Mouse (Mus musculus) left cerebral cortex, adult 2 months (tissue): ENCODE results near the gene Mfng. TPM values are rescaled to one million over a fixed set of nuclear protein-coding genes. Genes with fewer than 3 reads are reported as not detected.

Experiments
- DNase-seq, 2 experiments: peaks; one replicate each; pipeline ENCODE4 v3.0.0; 2021 to 2022; ENCODE audit warnings: low spot score in 2 of 2, mixed read lengths in 1 of 2; ENCODE audit errors: extremely low spot score in 1 of 2
- H3K27ac ChIP-seq: fragments of 200-600 bp; 2 replicates; pipeline ENCODE4 v1.8.1; 2022
- H3K4me3 ChIP-seq: fragments of 200-600 bp; 2 replicates; pipeline ENCODE4 v1.8.1; 2022
- CTCF ChIP-seq: fragments of 200-600 bp; IDR thresholded peaks from 2 replicates; pipeline ENCODE4 v1.8.1; 2022; ENCODE audit warnings: antibody characterized with exemption, mild to moderate bottlenecking, moderate library complexity
- intact Hi-C: fragments of 180-260 bp; cut with DNase I; formaldehyde crosslinking; loops from one replicate; pipeline ENCODE4 v1.15.1; 2025
- total RNA-seq, 2 experiments: library from RNA; stranded (reverse); gene quantifications; 2 replicates each; pipeline ENCODE4 v1.2.3; 2021

The Mfng gene
- total RNA-seq, 2 experiments from 2014 or later, result 5.0 to 6.2 TPM

GRCm38 (mm10) chr15:78706630-78707029, 66.6 kb downstream of the Mfng start:
- TF ChIP-seq CTCF, result no peak
- DNase-seq, result no peak
- intact Hi-C loops, result no loop called here
- no peak overlapping the region for H3K4me3 ChIP-seq
- no peak overlapping the region for H3K27ac ChIP-seq

Other genes with a start within 250 kb of the Mfng start
- 1 to 10 TPM; 1.3 to 1.6 TPM for gene C1qtnf6, start 242.1 kb downstream of the Mfng start, total RNA-seq
- gene Sstr3, start 228.8 kb downstream of the Mfng start, total RNA-seq, result 10 to 100 TPM; 20.8 to 22.9 TPM
- gene Rac2, start 200.7 kb downstream of the Mfng start, total RNA-seq, result 1 to 10 TPM in 1 of 2 experiments, under 1 TPM in 1; 0.98 to 3.9 TPM
- gene Cyth4, start 176.4 kb downstream of the Mfng start, total RNA-seq, result 10 to 100 TPM; 10.0 to 10.3 TPM
- 100 to 1,000 TPM; 144 to 177 TPM for gene Elfn2, start 54.7 kb downstream of the Mfng start, total RNA-seq
- gene Card10, start 29.6 kb upstream of the Mfng start, total RNA-seq, result 1 to 10 TPM; 4.8 TPM
- 10 to 100 TPM; 10.6 to 13.1 TPM for gene Cdc42ep1, start 69.1 kb upstream of the Mfng start, total RNA-seq
- not detected for gene Lgals2, start 82.1 kb upstream of the Mfng start, total RNA-seq
- gene Gga1, start 103.7 kb upstream of the Mfng start, total RNA-seq, result 10 to 100 TPM; 64.8 to 68.2 TPM
- not detected for gene Gm49510, start 126.2 kb upstream of the Mfng start, total RNA-seq
- gene Sh3bp1, start 126.3 kb upstream of the Mfng start, total RNA-seq, result 10 to 100 TPM; 35.0 to 37.7 TPM
- gene Pdxp, start 140.4 kb upstream of the Mfng start, total RNA-seq, result 100 to 1,000 TPM; 165 to 171 TPM
- 10 to 100 TPM; 19.8 to 20.4 TPM for gene Lgals1, start 153.2 kb upstream of the Mfng start, total RNA-seq
- 10 to 100 TPM; 36.2 to 38.8 TPM for gene Nol12, start 161.5 kb upstream of the Mfng start, total RNA-seq
- gene Triobp, start 174.2 kb upstream of the Mfng start, total RNA-seq, result 10 to 100 TPM; 11.8 to 12.7 TPM